Mouse (Mus musculus) thymus, adult 2 months (tissue): Measurements from ENCODE around the gene Usp54.

ENCODE experiments used
- CTCF ChIP-seq: fragments of 200-500 bp; IDR thresholded peaks from 2 replicates; pipeline ENCODE4 v1.5.1; 2012; ENCODE audit warnings: mild to moderate bottlenecking, control low read depth, low read length, moderate library complexity, borderline replicate concordance; ENCODE audit not compliant: control insufficient read depth, poor library complexity, insufficient read depth; ENCODE audit errors: extremely low read depth
- POLR2A ChIP-seq: fragments of 200-500 bp; IDR thresholded peaks from 2 replicates; pipeline ENCODE4 v1.6.1; 2012; ENCODE audit warnings: mild to moderate bottlenecking, low read length, control low read depth, moderate library complexity; ENCODE audit not compliant: control insufficient read depth, poor library complexity, insufficient read depth; ENCODE audit errors: extremely low read depth

DNA sequence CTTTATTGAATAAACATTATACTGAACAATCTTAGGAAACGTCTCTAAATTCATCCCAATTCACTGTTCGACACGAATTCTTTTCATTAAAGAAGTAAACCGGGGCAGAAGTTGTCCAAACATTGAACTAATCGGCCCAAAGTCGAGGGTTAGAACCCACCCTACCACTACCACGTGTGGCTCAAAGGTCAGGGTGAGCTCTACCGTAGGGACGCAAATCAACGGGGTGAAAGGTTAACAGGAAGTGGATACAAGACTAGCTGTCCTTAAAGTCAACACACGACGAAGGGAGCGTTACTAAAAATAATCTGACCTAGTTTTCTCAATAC lies 32.8 kb upstream of the Usp54 start:
- TF ChIP-seq CTCF (no peak), POLR2A (no peak)
